Mouse (Mus musculus) liver, postnatal 0 days (tissue): ENCODE measurements around the gene 1810013L24Rik.
A peak's percentile ranks its signal among the peaks of the same experiment; 100 is the strongest.

Source experiments
- CTCF ChIP-seq: sonication (generic); IDR thresholded peaks from 2 replicates; pipeline ENCODE4 v1.5.1; 2016; ENCODE audit warnings: antibody characterized with exemption, low read depth
- EP300 ChIP-seq: IDR thresholded peaks from 2 replicates; pipeline ENCODE4 v1.6.1; 2016; ENCODE audit warnings: antibody characterized with exemption, low read depth, mild to moderate bottlenecking

- TF ChIP-seq CTCF = 0 out of 2 replicates have a peak, but pooled peaks have one; percentile 10
- TF ChIP-seq EP300 = no peak
Observed at GRCm38 (mm10) chr16:8781660-8782059, 48.2 kb upstream of the 1810013L24Rik start.
